Mouse (Mus musculus): Measurements from ENCODE around the gene Gnptg.

The Gnptg gene

GRCm38 (mm10) chr17:25187784-25188149 lies 52.2 kb downstream of the Gnptg start:
- DNase-seq, result no peak

DNA sequence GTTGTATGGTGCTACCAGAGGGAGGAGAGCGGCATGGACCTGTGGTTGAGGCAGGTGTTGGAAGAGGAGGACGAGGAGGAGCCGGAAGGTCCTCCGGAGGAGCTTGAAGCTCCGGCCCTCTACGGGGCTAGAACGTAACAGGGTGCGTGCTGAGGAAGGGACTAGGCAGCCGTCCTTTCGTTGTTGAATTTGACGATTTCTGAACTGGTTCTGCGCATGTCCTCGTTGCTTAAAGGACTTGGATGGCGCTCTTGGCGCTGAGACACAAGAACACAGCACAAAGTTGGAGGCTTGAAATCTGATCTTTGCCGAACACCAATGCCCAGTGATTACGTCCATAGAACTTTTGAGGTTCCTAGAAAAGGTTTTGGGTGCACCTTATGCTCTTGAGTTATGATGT lies 55.0 kb downstream of the Gnptg start:
- no peak for DNase-seq

- peak; percentile 99 for DNase-seq
These were observed 55.7 kb downstream of the Gnptg start, which contains the start of gene BC003965 for GRCm38 (mm10) chr17:25184129-25184691. Gene BC003965 (plus strand): TSS chr17:25184554.
